Mouse (Mus musculus) heart, adult 2 months (tissue): ENCODE results near the gene Cfp.

Experiments
- CTCF ChIP-seq: fragments of 200-600 bp; IDR thresholded peaks from 2 replicates; pipeline ENCODE4 v1.8.1; 2022; ENCODE audit warnings: antibody characterized with exemption, mild to moderate bottlenecking, moderate library complexity
- POLR2A ChIP-seq: fragments of 200-500 bp; IDR thresholded peaks from 2 replicates; pipeline ENCODE4 v1.6.1; 2011; ENCODE audit warnings: mild to moderate bottlenecking, low read depth, low read length, control low read depth; ENCODE audit not compliant: insufficient read depth

GRCm38 (mm10) chrX:20910074-20910473, 21.3 kb downstream of the Cfp start:
- TF ChIP-seq CTCF (no peak), POLR2A (no peak)
